Mouse (Mus musculus) forebrain, embryonic 10.5 days (tissue): ENCODE data around the gene Dlg2. TPM values are rescaled to one million over a fixed set of nuclear protein-coding genes. Genes with fewer than 3 reads are reported as not detected.

ENCODE experiments used
- DNase-seq: peaks from one replicate; pipeline ENCODE4 v3.0.0-alpha.2; 2017; ENCODE audit warnings: low spot score; ENCODE audit errors: extremely low spot score
- H3K27ac ChIP-seq: fragments of 300-500 bp; sonication (generic); 2 replicates; pipeline ENCODE4 v1.5.1; 2016; ENCODE audit warnings: mild to moderate bottlenecking
- H3K27me3 ChIP-seq: fragments of 300-500 bp; sonication (generic); 2 replicates; pipeline ENCODE4 v1.6.1; 2016; ENCODE audit warnings: mild to moderate bottlenecking; ENCODE audit not compliant: poor library complexity, severe bottlenecking
- H3K36me3 ChIP-seq: fragments of 300-500 bp; sonication (generic); replicated peaks from 2 replicates; pipeline ENCODE4 v1.6.1; 2016; ENCODE audit warnings: mild to moderate bottlenecking, moderate library complexity
- H3K4me1 ChIP-seq: fragments of 300-500 bp; sonication (generic); 2 replicates; pipeline ENCODE4 v1.6.1; 2016
- H3K4me3 ChIP-seq: fragments of 300-500 bp; sonication (generic); 2 replicates; pipeline ENCODE4 v1.5.1; 2016; ENCODE audit warnings: mild to moderate bottlenecking, moderate library complexity
- H3K9me3 ChIP-seq: fragments of 300-500 bp; sonication (generic); 2 replicates; pipeline ENCODE4 v1.6.1; 2016; ENCODE audit warnings: mild to moderate bottlenecking, moderate library complexity
- WGBS: fragments of 180-500 bp; shearing (Covaris S2); methylation state at CpG from one replicate; pipeline ENCODE4 v1.1.7; 2016; 5-methylcytosine and 5-hydroxymethylcytosine counted together
- polyA plus RNA-seq: library from polyadenylated mRNA; unstranded; fragments of >200 nt; fragmentation: Nextera tagmentation; extraction: Ambion mirVana; gene quantifications from 2 replicates; pipeline ENCODE4 v1.2.1, GENCODE M21; 2016

The Dlg2 gene
- polyA plus RNA-seq, 1 experiment from 2014 or later: 0.95 TPM

DNA sequence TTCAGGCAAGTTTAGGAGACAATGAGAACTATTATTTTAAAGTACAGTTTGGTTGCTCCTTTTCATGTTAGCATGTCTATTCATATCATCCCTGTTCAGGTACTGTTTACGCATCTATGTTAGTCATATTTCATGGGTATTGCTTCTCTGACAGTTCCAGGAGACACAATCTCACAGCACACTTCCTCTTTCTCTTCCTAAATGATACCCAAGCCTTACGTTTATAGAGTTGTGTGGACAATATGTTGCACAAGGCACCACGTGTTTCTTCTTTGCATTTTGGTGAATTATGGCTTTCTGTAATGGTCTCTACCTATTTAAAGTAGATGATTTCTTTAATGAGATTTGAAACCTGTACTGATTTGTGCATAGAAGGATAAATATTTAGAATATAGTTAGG is 990.6 kb downstream of the Dlg2 start:
- Histone ChIP-seq H3K9me3 (no peaks in the 10 kb centered on the region), H3K4me1 (no peaks in the 10 kb centered on the region), H3K27me3 (no peaks in the 10 kb centered on the region), H3K27ac (no peak overlapping the region), H3K4me3 (no peak overlapping the region), H3K36me3 (no peaks in the 10 kb centered on the region)
- WGBS: 91% methylated on average over 3 of the region's 3 CpGs
- DNase-seq: no peak

DNA sequence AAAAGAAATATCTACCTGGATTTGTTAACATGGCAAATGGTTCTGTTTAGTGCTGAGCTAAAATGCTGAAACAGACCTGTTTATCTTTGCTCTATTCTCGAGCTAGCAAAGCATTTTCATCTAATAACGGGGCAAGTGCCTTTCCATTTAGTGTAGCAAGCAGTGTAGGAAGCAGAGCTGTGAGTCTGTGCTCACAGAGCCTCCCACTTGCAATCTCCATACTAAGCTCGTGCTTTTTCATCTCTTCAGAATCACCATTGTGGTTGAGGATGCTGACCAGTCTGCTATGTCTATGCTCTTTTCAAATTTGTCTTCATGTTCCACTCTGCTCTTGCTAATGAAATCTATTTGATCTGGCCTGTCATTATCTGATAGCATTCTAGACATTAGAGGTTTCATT is 1002.7 kb downstream of the Dlg2 start:
- no peak overlapping the region for H3K27ac ChIP-seq
- no peaks in the 10 kb centered on the region for H3K9me3 ChIP-seq
- WGBS: 81% methylated on average over 3 of the region's 3 CpGs
- DNase-seq: no peak
- no peaks in the 10 kb centered on the region for H3K27me3 ChIP-seq
- no peaks in the 10 kb centered on the region for H3K4me1 ChIP-seq
- no peak overlapping the region for H3K4me3 ChIP-seq
- H3K36me3 ChIP-seq: no peaks in the 10 kb centered on the region

DNA sequence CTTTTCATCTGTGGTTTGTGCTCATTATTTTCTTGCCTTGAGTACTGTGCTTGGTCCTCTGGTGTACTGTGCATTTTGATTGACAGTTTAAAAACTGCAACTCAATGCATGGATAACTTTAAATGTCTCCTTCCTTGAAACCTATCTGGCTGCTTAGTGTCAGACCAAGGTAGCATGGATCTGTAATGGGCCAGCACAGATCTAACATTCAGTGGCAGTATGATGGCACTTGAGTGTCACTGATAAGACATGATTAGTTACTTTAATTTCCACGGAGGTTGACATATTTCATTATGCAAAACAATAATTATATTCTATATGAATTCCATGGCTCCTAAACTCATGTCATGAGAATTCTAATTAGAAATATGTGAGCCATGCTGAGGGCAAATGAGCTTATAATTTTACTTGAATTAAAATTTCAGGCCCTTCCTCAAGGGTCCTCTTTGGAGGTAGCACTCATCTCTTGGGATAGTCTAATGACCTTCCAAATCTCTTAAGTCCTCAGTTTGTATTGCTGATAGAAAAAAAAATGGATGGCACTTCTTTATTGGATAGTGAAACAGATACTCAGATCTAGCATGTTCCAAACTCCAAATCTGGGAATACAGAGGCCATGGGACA is 1005.2 kb downstream of the Dlg2 start:
- H3K27me3 ChIP-seq: no peaks in the 10 kb centered on the region
- 82% methylated on average over 1 of the region's 1 CpGs for WGBS
- no peak for DNase-seq
- H3K27ac ChIP-seq: no peak overlapping the region
- no peaks in the 10 kb centered on the region for H3K9me3 ChIP-seq
- no peaks in the 10 kb centered on the region for H3K36me3 ChIP-seq
- no peaks in the 10 kb centered on the region for H3K4me1 ChIP-seq
- no peak overlapping the region for H3K4me3 ChIP-seq

DNA sequence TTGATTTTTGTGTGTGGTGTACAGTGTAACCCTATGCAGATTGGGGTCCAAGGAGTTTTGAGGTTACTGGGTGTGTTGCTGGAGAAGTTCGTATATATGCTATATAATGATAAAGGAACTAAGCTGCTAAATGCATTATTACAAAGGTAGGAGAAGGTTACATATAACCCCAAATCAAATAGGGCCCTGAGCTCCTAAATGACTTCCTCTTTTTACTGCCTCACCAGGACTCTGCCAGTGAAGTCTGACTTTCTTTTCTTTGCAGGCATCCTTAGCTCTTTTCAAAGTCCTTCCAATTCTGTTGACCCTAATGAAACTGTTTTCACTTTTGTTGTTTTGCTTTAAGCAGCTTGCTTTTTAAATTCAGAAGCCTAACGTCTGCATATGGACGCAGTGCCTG is 1016.8 kb downstream of the Dlg2 start:
- Histone ChIP-seq H3K9me3 (no peaks in the 10 kb centered on the region), H3K4me1 (0 out of 2 replicates have a peak, but pooled peaks cover 3% of the 10 kb centered on the region), H3K27ac (no peak overlapping the region), H3K36me3 (no peaks in the 10 kb centered on the region), H3K27me3 (no peaks in the 10 kb centered on the region), H3K4me3 (no peak overlapping the region)
- 72% methylated on average over 3 of the region's 3 CpGs for WGBS
- no peak for DNase-seq

DNA sequence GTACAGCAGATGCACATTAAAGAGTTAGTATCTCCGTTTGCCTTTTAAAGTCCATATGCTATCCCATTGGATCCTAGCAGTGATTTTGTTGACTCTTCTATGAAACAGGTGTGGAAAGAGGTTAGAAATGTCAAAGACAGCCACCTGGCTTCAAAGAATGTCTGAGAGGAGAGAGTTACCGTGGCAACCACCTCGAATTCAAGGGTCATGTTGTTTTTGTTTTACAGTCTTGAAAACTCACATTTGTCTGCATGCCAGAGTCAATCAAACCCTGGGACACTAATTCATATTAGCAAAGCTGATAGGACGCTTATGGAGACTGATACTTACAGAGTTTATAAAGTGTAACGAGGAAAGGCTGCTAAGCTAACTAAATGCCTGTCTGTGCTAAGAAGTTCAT is 1019.1 kb downstream of the Dlg2 start:
- Histone ChIP-seq H3K27ac (no peak overlapping the region), H3K27me3 (no peaks in the 10 kb centered on the region), H3K4me1 (no peaks in the 10 kb centered on the region), H3K9me3 (no peaks in the 10 kb centered on the region), H3K4me3 (no peak overlapping the region), H3K36me3 (no peaks in the 10 kb centered on the region)
- 76% methylated on average over 5 of the region's 5 CpGs for WGBS
- no peak for DNase-seq

DNA sequence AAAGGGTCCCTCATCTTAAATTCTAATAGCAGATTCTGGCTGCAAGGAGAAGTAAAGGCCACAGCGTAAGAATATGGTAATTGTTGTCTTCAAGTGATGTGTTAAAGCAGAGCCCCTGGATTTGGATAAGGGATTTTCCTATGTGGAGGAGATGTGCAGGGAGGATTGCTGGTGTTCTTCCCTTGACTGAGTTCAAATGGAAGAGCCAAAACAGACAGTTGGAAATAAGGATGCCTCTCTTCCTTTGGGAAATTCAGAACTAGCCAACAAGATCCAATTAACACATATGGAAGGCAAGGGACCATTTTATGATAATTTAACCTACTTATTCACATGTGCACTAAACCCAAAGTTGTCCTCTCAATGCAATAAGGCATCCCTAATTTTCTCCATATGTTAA is 1034.6 kb downstream of the Dlg2 start:
- Histone ChIP-seq H3K4me3 (no peak overlapping the region), H3K27me3 (no peaks in the 10 kb centered on the region), H3K27ac (no peak overlapping the region), H3K9me3 (no peaks in the 10 kb centered on the region), H3K36me3 (no peaks in the 10 kb centered on the region), H3K4me1 (no peaks in the 10 kb centered on the region)
- no peak for DNase-seq
- 79% methylated on average over 1 of the region's 1 CpGs for WGBS

DNA sequence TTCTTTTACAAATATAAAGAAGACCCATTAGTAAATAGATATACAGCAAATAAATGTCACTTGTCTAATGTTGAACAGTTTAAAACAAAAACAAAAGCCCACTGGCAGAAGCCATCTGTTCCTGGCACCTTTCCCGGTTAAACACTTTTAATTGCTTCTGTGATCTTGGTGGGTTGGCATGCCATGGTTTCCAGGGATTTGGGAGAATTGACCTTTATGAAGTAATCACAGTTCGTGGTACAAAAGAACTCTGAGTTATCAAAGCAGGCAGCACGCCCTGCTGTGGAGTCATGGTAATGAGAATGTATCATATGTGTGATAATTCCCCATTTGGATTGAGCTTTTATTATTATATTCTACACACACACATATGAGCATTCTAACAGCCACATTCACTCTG is 1038.0 kb downstream of the Dlg2 start:
- H3K4me1 ChIP-seq: no peaks in the 10 kb centered on the region
- H3K27ac ChIP-seq: no peak overlapping the region
- DNase-seq: no peak
- H3K4me3 ChIP-seq: no peak overlapping the region
- 82% methylated on average over 3 of the region's 3 CpGs for WGBS
- H3K36me3 ChIP-seq: no peaks in the 10 kb centered on the region
- no peaks in the 10 kb centered on the region for H3K9me3 ChIP-seq
- H3K27me3 ChIP-seq: no peaks in the 10 kb centered on the region

DNA sequence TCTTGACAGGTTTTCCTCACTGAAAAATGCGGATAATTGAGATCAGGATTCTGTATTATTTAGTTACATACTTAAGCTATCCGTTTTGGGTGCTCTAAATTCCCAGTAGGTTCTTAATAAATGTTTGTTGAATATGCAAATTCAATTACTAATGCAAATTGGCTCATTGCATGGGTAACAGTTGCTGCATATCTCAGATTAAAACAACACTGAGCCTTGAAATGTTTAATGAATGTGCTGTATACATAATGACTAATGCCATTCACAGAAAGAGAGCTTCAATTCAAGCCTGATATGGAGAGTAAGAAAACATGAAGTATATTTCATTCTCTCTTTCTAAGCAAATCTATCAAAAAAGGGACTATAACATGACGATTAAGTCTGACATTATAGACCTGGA is 1039.8 kb downstream of the Dlg2 start:
- H3K9me3 ChIP-seq: no peaks in the 10 kb centered on the region
- no peak overlapping the region for H3K4me3 ChIP-seq
- no peaks in the 10 kb centered on the region for H3K27me3 ChIP-seq
- 77% methylated on average over 3 of the region's 3 CpGs for WGBS
- no peaks in the 10 kb centered on the region for H3K4me1 ChIP-seq
- no peak for DNase-seq
- H3K27ac ChIP-seq: no peak overlapping the region
- H3K36me3 ChIP-seq: no peaks in the 10 kb centered on the region

DNA sequence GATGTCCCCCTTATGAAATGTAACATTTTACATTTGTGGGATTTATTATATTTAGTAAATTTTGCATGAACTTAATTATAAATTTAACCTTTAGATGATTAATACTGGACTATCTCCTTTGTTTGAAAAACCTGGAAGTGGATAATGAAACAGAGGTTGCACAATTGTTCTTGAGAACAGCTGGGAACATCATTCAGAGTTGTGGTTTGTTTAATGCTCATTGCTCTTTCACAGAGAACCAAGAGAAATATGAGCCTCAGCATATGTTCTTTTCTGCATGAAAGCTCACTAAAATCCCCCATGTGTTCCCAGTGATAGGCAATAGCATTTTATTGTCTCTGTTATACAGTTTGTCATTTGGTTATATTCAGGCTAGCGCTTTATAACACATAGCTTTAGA is 1049.4 kb downstream of the Dlg2 start:
- no peak for DNase-seq
- Histone ChIP-seq H3K27ac (no peak overlapping the region), H3K4me3 (no peak overlapping the region), H3K36me3 (no peaks in the 10 kb centered on the region), H3K9me3 (no peaks in the 10 kb centered on the region), H3K27me3 (no peaks in the 10 kb centered on the region), H3K4me1 (no peaks in the 10 kb centered on the region)
- 97% methylated on average over 1 of the region's 1 CpGs for WGBS

DNA sequence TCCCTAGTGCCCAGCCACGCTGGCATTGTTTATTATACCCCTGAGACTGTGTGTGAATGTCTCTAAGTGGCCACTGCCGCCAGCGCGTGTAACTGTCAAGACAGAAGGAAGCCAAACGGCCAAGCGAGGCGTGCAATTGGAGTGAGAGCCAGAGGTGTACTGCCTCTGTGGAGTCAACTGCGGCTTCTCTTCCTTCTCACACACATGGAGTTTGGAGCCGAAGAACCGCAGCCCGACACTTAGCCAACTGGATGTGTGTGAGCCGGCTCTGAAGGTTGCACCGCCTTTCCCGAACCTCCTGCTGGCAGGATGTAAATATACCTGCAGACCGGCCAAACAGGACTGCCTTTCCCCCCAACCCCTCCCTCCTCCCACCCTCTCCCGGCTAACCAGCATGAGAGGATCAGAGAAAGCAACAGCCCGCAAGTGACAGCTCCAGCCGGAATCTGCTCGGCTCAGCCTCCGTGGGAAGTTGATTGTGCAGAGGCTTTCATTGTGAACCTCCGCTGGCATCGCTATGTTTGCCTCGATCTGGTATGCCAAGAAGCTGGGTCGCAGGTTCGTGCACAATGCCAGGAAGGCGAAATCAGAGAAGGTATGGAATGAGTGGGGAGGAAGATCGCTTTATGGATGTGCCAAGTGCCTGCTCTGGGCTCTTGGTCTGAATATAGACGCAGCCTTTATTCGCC is 1066.3 kb downstream of the Dlg2 start:
- Histone ChIP-seq H3K36me3 (no peaks in the 10 kb centered on the region), H3K27ac (no peak overlapping the region), H3K4me1 (peaks cover 13% of the 10 kb centered on the region), H3K27me3 (peaks cover 30% of the 10 kb centered on the region), H3K9me3 (no peaks in the 10 kb centered on the region), H3K4me3 (peak overlapping the region; percentile 55)
- peak; percentile 38 for DNase-seq
- 2% methylated on average over 29 of the region's 29 CpGs for WGBS

DNA sequence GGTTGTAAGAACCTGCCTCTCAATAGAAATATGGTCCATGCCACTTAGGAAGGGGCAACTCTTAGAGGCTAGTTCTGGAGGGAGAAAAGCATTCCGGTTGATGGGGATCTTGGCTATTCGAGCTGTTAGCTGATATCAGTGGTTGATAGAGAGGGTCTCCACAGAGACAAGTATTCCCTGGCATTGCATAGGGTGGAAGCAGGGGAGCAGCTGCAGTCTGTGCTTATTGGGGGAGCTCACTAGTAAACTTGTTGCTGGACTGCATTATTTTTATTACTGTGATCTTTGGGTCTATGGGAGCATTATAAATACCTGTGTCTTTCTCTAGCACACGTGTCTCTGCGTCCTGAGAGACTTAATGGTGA is 1066.8 kb downstream of the Dlg2 start:
- 50% methylated on average over 4 of the region's 4 CpGs for WGBS
- Histone ChIP-seq H3K36me3 (no peaks in the 10 kb centered on the region), H3K27ac (no peak overlapping the region), H3K9me3 (no peaks in the 10 kb centered on the region), H3K4me1 (peaks cover 13% of the 10 kb centered on the region), H3K27me3 (peaks cover 30% of the 10 kb centered on the region), H3K4me3 (peak overlapping the region; percentile 55)
- DNase-seq: no peak

DNA sequence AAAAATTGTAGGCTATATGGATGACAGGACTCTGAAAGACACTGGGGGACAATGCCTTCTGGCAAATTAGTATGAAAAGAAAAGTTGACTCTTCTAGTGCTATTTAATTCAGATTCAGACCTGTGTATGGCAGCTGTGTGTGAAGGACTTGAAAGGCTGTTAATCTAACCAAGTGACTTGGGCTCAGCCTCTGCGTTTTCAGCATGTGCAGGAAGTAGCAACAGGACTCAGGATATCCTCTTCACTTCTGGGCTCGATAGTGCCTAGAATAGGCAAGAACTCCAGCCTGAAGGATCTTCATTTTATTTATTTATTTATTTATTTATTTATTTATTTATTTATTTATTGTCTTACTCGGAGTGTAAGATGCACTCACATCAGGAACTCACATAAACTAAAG is 1068.1 kb downstream of the Dlg2 start:
- 79% methylated on average over 3 of the region's 3 CpGs for WGBS

DNA sequence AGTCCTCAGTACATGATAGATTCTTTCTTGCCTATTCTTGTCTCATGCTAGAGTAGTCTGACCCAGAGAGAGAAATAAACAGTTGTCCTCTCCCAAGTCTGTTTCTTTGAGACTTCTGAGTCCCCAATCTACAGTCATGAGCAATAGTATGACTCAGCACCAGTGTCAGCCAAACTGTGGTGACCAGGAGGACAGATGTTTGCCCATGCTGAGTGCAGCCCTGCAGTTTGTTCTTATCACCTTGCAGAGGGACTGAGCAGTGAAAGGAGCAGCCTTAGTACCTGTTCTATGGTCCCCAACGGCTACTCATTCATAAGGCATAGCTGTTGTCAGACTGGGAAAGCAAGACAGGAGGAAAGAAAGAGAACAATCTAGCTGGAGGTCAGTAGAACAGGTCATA is 1072.3 kb downstream of the Dlg2 start:
- Histone ChIP-seq H3K27ac (no peak overlapping the region), H3K9me3 (no peaks in the 10 kb centered on the region), H3K4me1 (no peaks in the 10 kb centered on the region), H3K27me3 (peaks cover 5% of the 10 kb centered on the region), H3K36me3 (no peaks in the 10 kb centered on the region), H3K4me3 (no peak overlapping the region)
- 76% methylated on average over 1 of the region's 1 CpGs for WGBS
- DNase-seq: no peak

More for the DNA sequence above, 1068.1 kb downstream of the Dlg2 start:
- H3K36me3 ChIP-seq: no peaks in the 10 kb centered on the region
- no peak for DNase-seq
- peaks cover 30% of the 10 kb centered on the region for H3K27me3 ChIP-seq
- H3K4me3 ChIP-seq: no peak overlapping the region
- H3K4me1 ChIP-seq: peaks cover 13% of the 10 kb centered on the region
- H3K9me3 ChIP-seq: no peaks in the 10 kb centered on the region
- H3K27ac ChIP-seq: no peak overlapping the region

DNA sequence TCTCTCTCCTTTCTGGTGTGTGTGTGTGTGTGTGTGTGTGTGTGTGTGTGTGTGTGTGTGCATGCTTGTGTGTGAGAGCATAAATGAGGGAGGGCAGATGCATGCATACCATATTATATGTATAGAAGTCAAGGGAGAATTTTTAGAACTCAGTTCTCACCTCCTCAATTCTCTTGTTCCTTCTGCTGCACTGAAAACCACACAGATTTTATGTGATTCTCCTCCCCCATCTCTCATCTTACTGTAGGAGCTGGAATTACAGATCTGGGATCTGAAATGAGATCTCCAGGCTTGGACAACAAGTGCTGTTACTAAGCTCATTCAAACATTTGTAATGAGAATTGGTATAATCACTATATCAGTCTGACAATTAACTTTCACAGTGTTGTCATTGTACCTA is 1081.1 kb downstream of the Dlg2 start:
- no peak overlapping the region for H3K4me3 ChIP-seq
- H3K9me3 ChIP-seq: no peaks in the 10 kb centered on the region
- DNase-seq: no peak
- no peak overlapping the region for H3K27ac ChIP-seq
- H3K4me1 ChIP-seq: peaks cover 10% of the 10 kb centered on the region
- H3K36me3 ChIP-seq: no peaks in the 10 kb centered on the region
- H3K27me3 ChIP-seq: peaks cover 19% of the 10 kb centered on the region
